Mouse (Mus musculus) limb, embryonic 10.5 days (tissue): ENCODE data around the gene Cox16. TPM values are rescaled to one million over a fixed set of nuclear protein-coding genes. Genes with fewer than 3 reads are reported as not detected.

Experiments used
- polyA plus RNA-seq: library from polyadenylated mRNA; unstranded; fragments of >200 nt; fragmentation: Nextera tagmentation; extraction: Ambion mirVana; gene quantifications from 2 replicates; pipeline ENCODE4 v1.2.1, GENCODE M21; 2016

Gene Cox16
- polyA plus RNA-seq, 1 experiment from 2014 or later = 113 TPM

Other genes starting within 250 kb of the Cox16 start
- 0.75 and 1.0 TPM in 2 replicates for gene Slc8a3, start 151.9 kb downstream of the Cox16 start, polyA plus RNA-seq
- gene Gm4787, start 105.7 kb downstream of the Cox16 start, polyA plus RNA-seq = 0.24 and 0.36 TPM in 2 replicates
- 0.58 and 0.68 TPM in 2 replicates for gene Adam4, start 63.2 kb downstream of the Cox16 start, polyA plus RNA-seq
- 26.2 and 32.4 TPM in 2 replicates for gene Gm20498, start 47.8 kb upstream of the Cox16 start, polyA plus RNA-seq
- gene Synj2bp, start 47.8 kb upstream of the Cox16 start, polyA plus RNA-seq = 33.5 and 34.5 TPM in 2 replicates
- gene Adam21, start 83.3 kb upstream of the Cox16 start, polyA plus RNA-seq = 0.41 and 0.46 TPM in 2 replicates
- 91.4 and 93.6 TPM in 2 replicates for gene Med6, start 109.9 kb upstream of the Cox16 start, polyA plus RNA-seq
- 0.69 and 0.73 TPM in 2 replicates for gene Ttc9, start 146.1 kb upstream of the Cox16 start, polyA plus RNA-seq